15 mouse cellular contexts compared by ENCODE assay signal in the genomic region with DNA sequence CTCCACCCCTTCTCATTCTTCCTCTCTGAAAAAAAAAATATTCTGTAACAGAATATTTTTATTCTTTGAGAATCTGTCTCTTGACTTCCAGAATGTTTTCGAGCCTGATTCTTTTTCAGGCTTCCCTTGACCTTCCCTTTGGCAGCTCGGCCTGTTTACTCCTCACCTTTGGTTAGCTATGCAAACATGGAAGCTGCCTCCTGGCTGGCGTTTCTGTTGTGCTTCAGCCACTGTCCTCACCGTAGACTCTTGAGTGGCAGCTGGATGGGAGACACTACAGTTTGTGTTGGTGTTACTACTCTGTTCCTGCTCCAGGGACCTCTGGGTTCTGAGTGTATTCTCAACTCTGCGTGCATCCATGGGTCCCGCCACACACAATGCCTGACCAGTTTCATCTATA.
DNase-seq lines count a peak whose midpoint lies in the region; ATAC-seq and TF ChIP-seq lines count a peak whose summit lies in the region.
"Had no signal": no experiment of that assay in that cellular context is flagged by ENCODE, and none has a peak within 500 bp of the region (broad histone marks: within the 10 kb centered on the region; RNA-seq: fewer than 3 reads in every experiment).

No protein-coding gene starts in this region.

- H3K4me1 ChIP-seq in heart, adult 2 months (ENCODE audit: control insufficient read depth, insufficient read depth, low read length) = peaks cover 19% of the 10 kb centered on the region
- peaks cover 44% of the 10 kb centered on the region for H3K4me1 ChIP-seq in hindbrain, embryonic 14.5 days (replicated peaks; ENCODE audit: control insufficient read depth, insufficient read depth, low read length)
- H3K4me1 ChIP-seq in hindbrain, embryonic 16.5 days (ENCODE audit: control insufficient read depth, insufficient read depth, low read depth, low read length) = peaks cover 31% of the 10 kb centered on the region
- H3K4me1 ChIP-seq in midbrain, embryonic 14.5 days (ENCODE audit: control insufficient read depth, insufficient read depth, low read length) = peaks cover 47% of the 10 kb centered on the region
- H3K4me1 ChIP-seq in midbrain, embryonic 10.5 days = peaks cover 64% of the 10 kb centered on the region
- peaks cover 9% of the 10 kb centered on the region for H3K4me1 ChIP-seq in midbrain, postnatal 0 days (ENCODE audit: insufficient read depth, low read length)

- H3K9me3 ChIP-seq in hindbrain, embryonic 14.5 days (ENCODE audit: control insufficient read depth, low read length) = no peaks in the 10 kb centered on the region
- no peaks in the 10 kb centered on the region for H3K9me3 ChIP-seq in hindbrain, embryonic 16.5 days (ENCODE audit: control insufficient read depth, low read length)
- no peaks in the 10 kb centered on the region for H3K9me3 ChIP-seq in midbrain, embryonic 14.5 days (ENCODE audit: control insufficient read depth, low read length)
- no peaks in the 10 kb centered on the region for H3K9me3 ChIP-seq in midbrain, embryonic 10.5 days (replicated peaks)
- H3K9me3 ChIP-seq in midbrain, postnatal 0 days (ENCODE audit: low read length) = no peaks in the 10 kb centered on the region
- H3K9me3 ChIP-seq: forebrain, embryonic 13.5 days; hindbrain, embryonic 15.5 days; liver, embryonic 15.5 days; neural tube, embryonic 12.5 days had no signal

- WGBS in heart, adult 2 months = 50% methylated on average over 6 of the region's 6 CpGs
- 64% methylated on average over 6 of the region's 6 CpGs for WGBS in hindbrain, embryonic 14.5 days
- WGBS in hindbrain, embryonic 16.5 days = 60% methylated on average over 6 of the region's 6 CpGs
- WGBS in midbrain, embryonic 14.5 days = 68% methylated on average over 6 of the region's 6 CpGs
- 75% methylated on average over 6 of the region's 6 CpGs for WGBS in midbrain, embryonic 10.5 days
- 67% methylated on average over 6 of the region's 6 CpGs for whole genome bisulfite sequencing in midbrain, postnatal 0 days

- no peak for TF ChIP-seq POLR2A in heart, adult 2 months (IDR thresholded peaks at IDR 0.05; ENCODE audit: insufficient read depth, low read depth, low read length)

- peak overlapping the region; percentile 32 for H3K27ac ChIP-seq in heart, adult 2 months
- peak overlapping the region; percentile 17; the same call in 1 of the 2 replicates for H3K27ac ChIP-seq in hindbrain, embryonic 14.5 days
- H3K27ac ChIP-seq in hindbrain, embryonic 16.5 days (ENCODE audit: low read depth, low read length) = no peak overlapping the region
- H3K27ac ChIP-seq in midbrain, embryonic 14.5 days (replicated peaks; ENCODE audit: low read depth, low read length) = peak overlapping the region; percentile 32; the same call in 1 of the 2 replicates
- H3K27ac ChIP-seq in midbrain, embryonic 10.5 days (replicated peaks) = no peak overlapping the region
- no peak overlapping the region for H3K27ac ChIP-seq in midbrain, postnatal 0 days (ENCODE audit: low read depth, low read length)
- H3K27ac ChIP-seq: liver, embryonic 15.5 days; neural tube, embryonic 12.5 days had no signal

- peaks cover 2% of the 10 kb centered on the region; the same call in 1 of the 2 replicates for H3K36me3 ChIP-seq in heart, adult 2 months (ENCODE audit: control insufficient read depth, insufficient read depth, low read length)
- H3K36me3 ChIP-seq in hindbrain, embryonic 14.5 days (replicated peaks; ENCODE audit: control insufficient read depth, insufficient read depth) = no peaks in the 10 kb centered on the region
- H3K36me3 ChIP-seq in hindbrain, embryonic 16.5 days (ENCODE audit: control insufficient read depth, insufficient read depth, low read length) = no peaks in the 10 kb centered on the region
- H3K36me3 ChIP-seq in midbrain, embryonic 14.5 days (ENCODE audit: control insufficient read depth, insufficient read depth, low read length) = no peaks in the 10 kb centered on the region
- H3K36me3 ChIP-seq in midbrain, embryonic 10.5 days = peaks cover 34% of the 10 kb centered on the region
- no peaks in the 10 kb centered on the region for H3K36me3 ChIP-seq in midbrain, postnatal 0 days (ENCODE audit: insufficient read depth, low read length)
- H3K36me3 ChIP-seq: hindbrain, embryonic 15.5 days; liver, embryonic 15.5 days had no signal

- ATAC-seq in hindbrain, embryonic 14.5 days (ENCODE audit: low FRiP score) = no peak
- ATAC-seq in hindbrain, embryonic 16.5 days = no peak
- no peak for ATAC-seq in midbrain, embryonic 14.5 days (ENCODE audit: low FRiP score, low TSS enrichment)
- ATAC-seq in midbrain, postnatal 0 days (ENCODE audit: low FRiP score) = no peak

- no peaks in the 10 kb centered on the region for H3K27me3 ChIP-seq in heart, adult 2 months (ENCODE audit: control insufficient read depth, insufficient read depth, low read length)
- H3K27me3 ChIP-seq in hindbrain, embryonic 14.5 days (ENCODE audit: control insufficient read depth, insufficient read depth, low read length) = no peaks in the 10 kb centered on the region
- no peaks in the 10 kb centered on the region for H3K27me3 ChIP-seq in hindbrain, embryonic 16.5 days (replicated peaks; ENCODE audit: control insufficient read depth, insufficient read depth, low read length)
- H3K27me3 ChIP-seq in midbrain, embryonic 14.5 days (ENCODE audit: control insufficient read depth, insufficient read depth, low read length) = no peaks in the 10 kb centered on the region
- H3K27me3 ChIP-seq in midbrain, embryonic 10.5 days (ENCODE audit: low read depth, poor library complexity, severe bottlenecking) = peaks cover 4% of the 10 kb centered on the region; the same call in 1 of the 2 replicates
- H3K27me3 ChIP-seq in midbrain, postnatal 0 days (ENCODE audit: insufficient read depth, low read length) = no peaks in the 10 kb centered on the region
- H3K27me3 ChIP-seq: forebrain, embryonic 13.5 days; hindbrain, embryonic 15.5 days; neural tube, embryonic 12.5 days had no signal

- intact Hi-C loops in heart, adult 2 months (cut with DNase I) = no loop called here

- H3K9ac ChIP-seq in heart, adult 2 months (ENCODE audit: low read depth, low read length) = no peak overlapping the region
- no peak overlapping the region for H3K9ac ChIP-seq in hindbrain, embryonic 14.5 days
- H3K9ac ChIP-seq in hindbrain, embryonic 16.5 days (ENCODE audit: low read depth, low read length) = no peak overlapping the region
- H3K9ac ChIP-seq in midbrain, embryonic 14.5 days (replicated peaks; ENCODE audit: low read length) = no peak overlapping the region
- H3K9ac ChIP-seq in midbrain, postnatal 0 days (replicated peaks; ENCODE audit: low read length, poor library complexity, severe bottlenecking) = no peak overlapping the region
- H3K9ac ChIP-seq: forebrain, embryonic 13.5 days; hindbrain, embryonic 15.5 days; liver, embryonic 15.5 days; neural tube, embryonic 12.5 days had no signal

- no peak overlapping the region for H3K4me2 ChIP-seq in hindbrain, embryonic 14.5 days (replicated peaks)
- no peak overlapping the region for H3K4me2 ChIP-seq in hindbrain, embryonic 16.5 days (ENCODE audit: low read length)
- no peak overlapping the region for H3K4me2 ChIP-seq in midbrain, embryonic 14.5 days (ENCODE audit: low read length)
- no peak overlapping the region for H3K4me2 ChIP-seq in midbrain, postnatal 0 days (ENCODE audit: low read depth, low read length, poor library complexity, severe bottlenecking)
- H3K4me2 ChIP-seq: forebrain, embryonic 13.5 days; hindbrain, embryonic 15.5 days; liver, embryonic 15.5 days; neural tube, embryonic 12.5 days had no signal

- H3K79me2 ChIP-seq in heart, adult 2 months (replicated peaks; ENCODE audit: control insufficient read depth, insufficient read depth, low read length) = no peaks in the 10 kb centered on the region

- TF ChIP-seq CTCF in heart, adult 2 months (IDR thresholded peaks at IDR 0.05) = no peak
- 0 out of 2 replicates have a peak, but pooled peaks have one; percentile 1 for TF ChIP-seq CTCF in midbrain, postnatal 0 days (IDR thresholded peaks at IDR 0.05)

- DNase-seq in heart, adult 2 months = no peak
- no peak for DNase-seq in heart, adult 9 months (ENCODE audit: low spot score in 2 of 2)
- no peak for DNase-seq in hindbrain, embryonic 14.5 days (ENCODE audit: low spot score)
- DNase-seq in midbrain, embryonic 14.5 days = no peak
- DNase-seq in midbrain, embryonic 10.5 days (ENCODE audit: low spot score) = no peak
- DNase-seq in midbrain, postnatal 0 days (ENCODE audit: low spot score) = no peak
- DNase-seq in adrenal gland, adult (ENCODE audit: inconsistent age in 2 of 2, low spot score in 1 of 2) = no peak
- DNase-seq: kidney, adult 2 months; kidney, postnatal 14 days; thymus, postnatal 36 days had no signal

- no peak for TF ChIP-seq EP300 in heart, adult 2 months (IDR thresholded peaks at IDR 0.05; ENCODE audit: insufficient read depth, low read depth, low read length)

- H3K4me3 ChIP-seq in heart, adult 2 months = no peak overlapping the region
- H3K4me3 ChIP-seq in hindbrain, embryonic 14.5 days (replicated peaks; ENCODE audit: low read length) = no peak overlapping the region
- no peak overlapping the region for H3K4me3 ChIP-seq in hindbrain, embryonic 16.5 days (ENCODE audit: low read length)
- H3K4me3 ChIP-seq in midbrain, embryonic 14.5 days (replicated peaks; ENCODE audit: low read depth, low read length) = no peak overlapping the region
- no peak overlapping the region for H3K4me3 ChIP-seq in midbrain, embryonic 10.5 days
- H3K4me3 ChIP-seq in midbrain, postnatal 0 days (ENCODE audit: low read depth, low read length) = no peak overlapping the region
- H3K4me3 ChIP-seq: forebrain, embryonic 13.5 days; hindbrain, embryonic 15.5 days; liver, embryonic 15.5 days; neural tube, embryonic 12.5 days had no signal

Comparison
In these comparisons a context has a peak if more than half of its experiments do, and no peak if none do; other contexts are left out.
1. H3K27ac ChIP-seq: peak in heart, adult 2 months (single experiment), hindbrain, embryonic 14.5 days (single experiment) and midbrain, embryonic 14.5 days (single experiment); none in hindbrain, embryonic 16.5 days (single experiment), midbrain, embryonic 10.5 days (single experiment) and midbrain, postnatal 0 days (single experiment).